Mouse (Mus musculus): ENCODE measurements around the gene Golgb1. TPM values are rescaled to one million over a fixed set of nuclear protein-coding genes. Genes with fewer than 3 reads are reported as not detected.
"Not testable (repeated sequence)": the region's sequence is repeated elsewhere in the genome, so short reads cannot be mapped to it uniquely, and the experiment has no call there.

The Golgb1 gene
- 41.5 and 50.5 TPM in 2 replicates for polyA plus RNA-seq (2014; fragmentation: Nextera tagmentation; extraction: Ambion mirVana)

DNA sequence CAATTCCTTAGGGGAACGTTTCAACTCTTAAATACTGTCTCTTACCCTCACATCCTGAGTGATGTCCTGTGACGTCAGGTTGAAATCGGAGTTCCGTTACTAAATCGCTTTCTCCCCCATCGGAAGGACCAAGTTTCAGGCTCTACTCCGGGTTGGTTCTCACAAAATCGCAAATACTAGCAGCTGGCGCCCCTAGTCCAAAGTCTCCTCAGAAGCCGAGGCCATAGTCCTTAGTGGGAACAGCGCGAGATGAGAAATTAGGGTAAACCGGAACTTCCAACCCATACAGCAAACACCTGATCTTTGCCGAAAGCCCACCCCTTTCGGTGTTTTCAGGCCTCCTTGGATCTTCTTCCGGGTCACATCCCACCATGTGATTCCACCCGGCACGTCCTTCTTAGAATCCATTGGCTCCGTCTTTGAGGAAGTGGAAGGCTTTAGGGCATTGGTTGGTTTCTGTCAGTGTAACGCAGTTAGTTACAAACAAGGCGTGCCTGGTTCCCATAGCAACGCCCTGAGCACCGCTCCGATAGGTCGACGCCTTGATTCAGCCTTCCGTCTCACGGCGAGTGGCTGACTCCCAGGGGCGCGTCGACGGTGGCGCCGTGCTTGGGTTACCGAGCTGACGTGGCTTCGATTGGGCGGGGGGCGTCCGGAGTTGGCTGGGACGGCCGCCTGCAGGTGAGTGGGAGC is at the start of gene Golgb1, which contains the start of gene Eaf2:
Gene Golgb1 (plus strand): TSS at position 558 of the 693 bp plus-strand sequence.
Gene Eaf2 (minus strand): TSS at position 421 of the 693 bp plus-strand sequence.
- H3K4me3 ChIP-seq (ENCODE audit: low read depth, low read length) = peak within 1 kb of the TSS; percentile 95
- DNase-seq (ENCODE audit: low spot score) = peak; percentile 87
- H3K9me3 ChIP-seq (ENCODE audit: control insufficient read depth, low read length) = no peaks in the 10 kb centered on the region
- H3K4me1 ChIP-seq (replicated peaks; ENCODE audit: control insufficient read depth, insufficient read depth, low read length) = peaks cover 10% of the 10 kb centered on the region
- peak within 1 kb of the TSS; percentile 82 for H3K9ac ChIP-seq (ENCODE audit: low read depth, low read length)
- under 1% methylated on average over 43 of the region's 43 CpGs for WGBS
- peak within 1 kb of the TSS; percentile 74 for H3K27ac ChIP-seq (ENCODE audit: low read depth, low read length)
- peaks cover 4% of the 10 kb centered on the region; the same call in 1 of the 2 replicates for H3K36me3 ChIP-seq (ENCODE audit: control insufficient read depth, insufficient read depth, low read length)
- peak; percentile 99 for ATAC-seq (replicated peaks; ENCODE audit: low FRiP score)
- no peaks in the 10 kb centered on the region for H3K27me3 ChIP-seq (replicated peaks; ENCODE audit: control insufficient read depth, insufficient read depth, low read length)
- peak within 1 kb of the TSS; percentile 78 for H3K4me2 ChIP-seq

DNA sequence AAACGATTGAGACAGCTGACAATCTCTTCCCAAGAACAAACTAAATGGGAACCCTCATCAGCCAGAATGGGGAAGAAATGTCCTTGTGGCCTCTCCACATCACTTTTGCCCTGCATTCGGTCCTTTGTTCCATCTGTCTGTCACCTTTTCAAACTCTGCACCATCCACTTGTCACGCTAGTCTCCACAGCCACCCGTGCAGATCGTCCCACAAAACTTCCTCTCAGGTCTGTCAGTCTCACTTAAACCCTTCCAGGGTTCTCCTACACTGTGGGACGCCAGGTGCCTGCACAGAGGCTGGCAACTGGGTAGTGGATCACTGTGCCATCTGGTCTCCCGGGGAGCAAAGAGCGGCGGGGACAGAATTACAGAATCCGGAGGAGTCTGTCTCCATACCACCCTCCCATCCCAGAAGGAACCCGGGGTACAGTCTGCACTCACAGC is 47.3 kb upstream of the Golgb1 start:
- Histone ChIP-seq H3K27me3 (replicated peaks; ENCODE audit: control insufficient read depth, insufficient read depth, low read length) (peaks cover 3% of the 10 kb centered on the region; the same call in 1 of the 2 replicates), H3K9me3 (ENCODE audit: control insufficient read depth, low read length) (no peaks in the 10 kb centered on the region), H3K9ac (ENCODE audit: low read depth, low read length) (peak overlapping the region; percentile 86), H3K4me3 (ENCODE audit: low read depth, low read length) (peak overlapping the region; percentile 90), H3K4me2 (peak overlapping the region; percentile 96), H3K27ac (ENCODE audit: low read depth, low read length) (no peak overlapping the region), H3K4me1 (replicated peaks; ENCODE audit: control insufficient read depth, insufficient read depth, low read length) (peaks cover 3% of the 10 kb centered on the region; the same call in 1 of the 2 replicates), H3K36me3 (ENCODE audit: control insufficient read depth, insufficient read depth, low read length) (no peaks in the 10 kb centered on the region)
- 3% methylated on average over 11 of the region's 11 CpGs for WGBS
- DNase-seq (ENCODE audit: low spot score) = peak; percentile 34
- peak; percentile 72; the same call in 1 of the 2 replicates for ATAC-seq (replicated peaks; ENCODE audit: low FRiP score)

DNA sequence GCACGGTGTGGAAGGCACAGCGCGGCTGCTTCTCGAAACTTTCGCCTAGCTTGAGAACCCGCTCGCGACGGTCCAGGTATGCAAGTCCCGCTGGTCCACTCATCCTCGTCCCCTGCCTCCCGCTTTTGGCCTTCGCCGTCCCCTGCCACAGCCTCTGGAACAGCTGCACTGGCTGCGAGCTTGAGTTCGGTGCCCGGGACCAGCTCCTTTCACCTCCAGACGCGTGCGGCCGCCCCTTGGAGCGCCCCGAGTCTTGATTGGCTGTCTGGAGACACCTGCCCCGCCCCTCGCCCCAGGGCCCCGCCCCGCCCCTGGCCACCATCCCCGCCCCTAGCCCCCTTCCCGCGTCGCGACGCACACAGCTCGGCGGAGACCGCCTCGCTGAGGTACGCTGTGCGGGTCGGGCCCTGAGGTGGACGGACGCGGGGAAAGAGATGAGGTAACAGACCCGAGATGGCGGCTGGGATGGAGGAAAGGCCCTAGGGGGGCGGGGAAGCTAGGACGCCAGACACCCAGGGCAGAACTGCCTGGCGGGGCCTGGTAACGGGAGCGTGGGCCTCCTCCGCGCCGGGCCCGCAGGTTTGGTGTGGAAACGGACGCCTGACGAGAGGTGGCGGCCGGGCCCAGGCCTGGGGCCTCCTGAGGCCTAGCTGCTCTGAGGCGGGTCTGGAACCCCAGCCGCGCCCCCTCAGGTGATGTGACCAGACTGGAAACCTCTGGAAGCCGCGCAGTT is 46.7 kb upstream of the Golgb1 start, which contains the start of gene Iqcb1:
Gene Iqcb1 (plus strand): TSS at position 332 of the 733 bp plus-strand sequence.
- no peak within 1 kb of the TSS for H3K27ac ChIP-seq (ENCODE audit: low read depth, low read length)
- peak within 1 kb of the TSS; percentile 86 for H3K9ac ChIP-seq (ENCODE audit: low read depth, low read length)
- under 1% methylated on average over 64 of the region's 64 CpGs for WGBS
- H3K36me3 ChIP-seq (ENCODE audit: control insufficient read depth, insufficient read depth, low read length) = no peaks in the 10 kb centered on the region
- DNase-seq (ENCODE audit: low spot score) = peak; percentile 86
- ATAC-seq (replicated peaks; ENCODE audit: low FRiP score) = peak; percentile 99
- no peaks in the 10 kb centered on the region for H3K9me3 ChIP-seq (ENCODE audit: control insufficient read depth, low read length)
- peaks cover 3% of the 10 kb centered on the region; the same call in 1 of the 2 replicates for H3K4me1 ChIP-seq (replicated peaks; ENCODE audit: control insufficient read depth, insufficient read depth, low read length)
- peak within 1 kb of the TSS; percentile 96 for H3K4me2 ChIP-seq
- H3K4me3 ChIP-seq (ENCODE audit: low read depth, low read length) = peak within 1 kb of the TSS; percentile 90
- peaks cover 3% of the 10 kb centered on the region; the same call in 1 of the 2 replicates for H3K27me3 ChIP-seq (replicated peaks; ENCODE audit: control insufficient read depth, insufficient read depth, low read length)

DNA sequence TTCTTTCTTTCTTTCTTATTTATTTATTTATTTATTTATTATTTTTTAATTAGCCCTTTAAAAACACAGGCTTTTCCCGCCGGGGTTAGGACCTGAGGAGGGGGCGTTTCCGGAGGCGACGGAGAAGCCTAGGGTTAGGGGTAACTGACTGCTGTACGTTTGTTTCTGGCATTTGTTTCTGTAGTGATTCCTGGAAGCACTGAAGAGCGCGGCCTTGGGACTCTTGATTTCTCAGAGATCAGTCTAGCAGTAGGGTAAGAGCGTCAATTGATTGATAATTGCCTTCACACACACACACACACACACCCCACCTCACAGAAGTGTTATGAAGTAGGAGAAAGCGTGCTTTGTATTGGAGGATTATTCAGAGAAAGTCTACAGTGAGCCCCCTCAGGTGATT is 46.1 kb upstream of the Golgb1 start:
- Histone ChIP-seq H3K4me2 (peak overlapping the region; percentile 96), H3K27ac (ENCODE audit: low read depth, low read length) (no peak overlapping the region), H3K9ac (ENCODE audit: low read depth, low read length) (peak overlapping the region; percentile 86), H3K4me1 (replicated peaks; ENCODE audit: control insufficient read depth, insufficient read depth, low read length) (peaks cover 3% of the 10 kb centered on the region; the same call in 1 of the 2 replicates), H3K36me3 (ENCODE audit: control insufficient read depth, insufficient read depth, low read length) (no peaks in the 10 kb centered on the region), H3K9me3 (ENCODE audit: control insufficient read depth, low read length) (no peaks in the 10 kb centered on the region), H3K4me3 (ENCODE audit: low read depth, low read length) (peak overlapping the region; percentile 90), H3K27me3 (replicated peaks; ENCODE audit: control insufficient read depth, insufficient read depth, low read length) (peaks cover 3% of the 10 kb centered on the region; the same call in 1 of the 2 replicates)
- 10% methylated on average over 11 of the region's 11 CpGs for WGBS
- no peak for DNase-seq (ENCODE audit: low spot score)
- peak; percentile 5; the same call in 1 of the 2 replicates for ATAC-seq (replicated peaks; ENCODE audit: low FRiP score)

DNA sequence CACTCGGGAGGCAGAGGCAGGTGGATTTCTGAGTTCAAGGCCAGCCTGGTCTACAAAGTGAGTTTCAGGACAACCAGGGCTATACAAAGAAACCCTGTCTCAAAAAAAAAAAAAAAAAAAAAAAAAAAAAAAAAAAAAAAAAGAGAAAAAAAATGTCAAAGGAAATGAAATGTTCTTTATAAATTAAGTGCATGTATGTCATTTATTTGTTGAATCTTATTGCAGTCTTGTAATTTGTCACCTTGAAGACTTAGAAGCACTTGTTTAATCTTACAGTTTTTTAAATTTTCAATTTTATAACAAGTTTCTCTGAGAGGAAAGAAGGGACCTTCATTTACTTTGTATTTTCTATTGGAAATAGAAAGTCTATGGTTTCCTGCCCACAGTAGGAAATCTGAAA is 28.0 kb upstream of the Golgb1 start:
- H3K4me2 ChIP-seq; H3K27ac ChIP-seq (ENCODE audit: low read depth, low read length); H3K4me3 ChIP-seq (ENCODE audit: low read depth, low read length); H3K27me3 ChIP-seq (replicated peaks; ENCODE audit: control insufficient read depth, insufficient read depth, low read length); H3K4me1 ChIP-seq (replicated peaks; ENCODE audit: control insufficient read depth, insufficient read depth, low read length); H3K9ac ChIP-seq (ENCODE audit: low read depth, low read length); ATAC-seq (replicated peaks; ENCODE audit: low FRiP score); H3K9me3 ChIP-seq (ENCODE audit: control insufficient read depth, low read length); H3K36me3 ChIP-seq (ENCODE audit: control insufficient read depth, insufficient read depth, low read length); DNase-seq (ENCODE audit: low spot score): not testable (repeated sequence)
- WGBS = 74% methylated on average over 1 of the region's 1 CpGs

DNA sequence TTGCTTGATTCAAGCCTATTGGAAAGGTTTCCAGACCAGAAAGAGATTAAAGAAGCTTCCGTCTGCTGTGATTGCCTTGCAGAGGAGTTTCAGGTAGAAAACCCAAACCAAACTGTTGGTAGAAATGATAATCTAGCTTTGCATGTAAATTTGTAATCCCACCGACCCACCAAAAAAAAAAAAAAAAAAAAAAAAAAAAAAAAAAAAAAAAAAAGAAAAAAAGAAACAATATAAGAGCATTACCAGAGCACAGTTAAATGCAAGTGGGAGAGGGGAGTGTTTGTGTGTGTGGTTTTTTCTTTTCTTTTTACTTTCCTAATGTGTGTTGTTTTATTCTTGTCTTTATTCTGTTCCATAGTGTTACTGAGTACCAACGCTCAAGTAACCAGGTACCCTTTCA is 23.7 kb upstream of the Golgb1 start:
- DNase-seq (ENCODE audit: low spot score) (no peak), ATAC-seq (replicated peaks; ENCODE audit: low FRiP score) (no peak)
- Histone ChIP-seq H3K4me3 (ENCODE audit: low read depth, low read length) (no peak overlapping the region), H3K9me3 (ENCODE audit: control insufficient read depth, low read length) (no peaks in the 10 kb centered on the region), H3K27me3 (replicated peaks; ENCODE audit: control insufficient read depth, insufficient read depth, low read length) (no peaks in the 10 kb centered on the region), H3K9ac (ENCODE audit: low read depth, low read length) (no peak overlapping the region), H3K27ac (ENCODE audit: low read depth, low read length) (no peak overlapping the region), H3K4me1 (replicated peaks; ENCODE audit: control insufficient read depth, insufficient read depth, low read length) (no peaks in the 10 kb centered on the region), H3K4me2 (no peak overlapping the region), H3K36me3 (ENCODE audit: control insufficient read depth, insufficient read depth, low read length) (peaks cover 8% of the 10 kb centered on the region; the same call in 1 of the 2 replicates)
- WGBS = 82% methylated on average over 3 of the region's 3 CpGs

DNA sequence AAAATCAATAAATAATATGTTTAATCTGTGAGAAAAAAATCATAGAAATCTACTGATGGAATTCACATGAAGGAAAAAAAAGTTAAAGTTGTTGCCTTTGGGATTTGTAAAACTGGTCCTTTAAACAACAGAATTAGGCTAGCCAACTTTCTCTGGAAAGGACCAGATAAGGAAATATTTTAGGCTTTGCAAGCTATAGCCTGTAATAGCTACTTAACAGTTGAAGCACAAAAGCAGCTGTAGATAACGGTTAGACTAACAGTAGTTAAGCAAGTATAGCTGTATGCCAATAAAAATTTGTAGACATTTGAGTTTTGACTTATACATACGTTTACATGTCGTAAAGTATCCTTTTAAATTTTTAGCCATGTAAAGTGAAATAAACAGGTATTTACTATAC is 11.4 kb upstream of the Golgb1 start:
- Histone ChIP-seq H3K9me3 (ENCODE audit: control insufficient read depth, low read length) (no peaks in the 10 kb centered on the region), H3K4me3 (ENCODE audit: low read depth, low read length) (no peak overlapping the region), H3K4me2 (no peak overlapping the region), H3K27me3 (replicated peaks; ENCODE audit: control insufficient read depth, insufficient read depth, low read length) (no peaks in the 10 kb centered on the region), H3K36me3 (ENCODE audit: control insufficient read depth, insufficient read depth, low read length) (no peaks in the 10 kb centered on the region), H3K4me1 (replicated peaks; ENCODE audit: control insufficient read depth, insufficient read depth, low read length) (no peaks in the 10 kb centered on the region), H3K9ac (ENCODE audit: low read depth, low read length) (no peak overlapping the region), H3K27ac (ENCODE audit: low read depth, low read length) (no peak overlapping the region)
- ATAC-seq (replicated peaks; ENCODE audit: low FRiP score) (no peak), DNase-seq (ENCODE audit: low spot score) (no peak)
- WGBS = 87% methylated on average over 3 of the region's 3 CpGs

DNA sequence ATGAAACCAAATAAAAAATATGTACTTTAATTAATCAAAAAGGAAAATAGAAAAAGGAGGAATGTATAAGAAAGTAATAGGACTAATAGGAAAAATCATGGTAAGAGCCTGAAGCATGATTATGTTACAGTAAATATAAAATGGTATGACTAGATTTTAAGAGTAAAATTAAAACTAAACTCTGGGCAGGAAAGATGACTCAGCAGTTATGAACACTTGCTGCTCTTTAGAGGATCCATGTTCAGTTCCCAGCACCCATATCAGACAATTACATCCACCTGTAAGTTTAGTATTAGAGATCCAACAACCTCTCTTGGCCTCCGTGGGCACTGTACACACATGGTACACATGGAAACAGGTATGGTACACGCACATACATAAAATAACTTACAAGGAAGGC is 5.5 kb upstream of the Golgb1 start:
- ATAC-seq (replicated peaks; ENCODE audit: low FRiP score) = no peak
- peaks cover 6% of the 10 kb centered on the region for H3K4me1 ChIP-seq (replicated peaks; ENCODE audit: control insufficient read depth, insufficient read depth, low read length)
- H3K36me3 ChIP-seq (ENCODE audit: control insufficient read depth, insufficient read depth, low read length) = peaks cover 4% of the 10 kb centered on the region; the same call in 1 of the 2 replicates
- no peak for DNase-seq (ENCODE audit: low spot score)
- no peaks in the 10 kb centered on the region for H3K9me3 ChIP-seq (ENCODE audit: control insufficient read depth, low read length)
- 87% methylated on average over 2 of the region's 2 CpGs for WGBS
- H3K9ac ChIP-seq (ENCODE audit: low read depth, low read length) = no peak overlapping the region
- no peak overlapping the region for H3K4me3 ChIP-seq (ENCODE audit: low read depth, low read length)
- no peaks in the 10 kb centered on the region for H3K27me3 ChIP-seq (replicated peaks; ENCODE audit: control insufficient read depth, insufficient read depth, low read length)
- H3K4me2 ChIP-seq = no peak overlapping the region
- H3K27ac ChIP-seq (ENCODE audit: low read depth, low read length) = no peak overlapping the region
